Mouse (Mus musculus): ENCODE measurements around the gene Cidec. TPM values are rescaled to one million over a fixed set of nuclear protein-coding genes. Genes with fewer than 3 reads are reported as not detected.
A peak's percentile ranks its signal among the peaks of the same experiment; 100 is the strongest.

Cidec gene
- total RNA-seq, 2 experiments from 2014 or later: not detected

DNA sequence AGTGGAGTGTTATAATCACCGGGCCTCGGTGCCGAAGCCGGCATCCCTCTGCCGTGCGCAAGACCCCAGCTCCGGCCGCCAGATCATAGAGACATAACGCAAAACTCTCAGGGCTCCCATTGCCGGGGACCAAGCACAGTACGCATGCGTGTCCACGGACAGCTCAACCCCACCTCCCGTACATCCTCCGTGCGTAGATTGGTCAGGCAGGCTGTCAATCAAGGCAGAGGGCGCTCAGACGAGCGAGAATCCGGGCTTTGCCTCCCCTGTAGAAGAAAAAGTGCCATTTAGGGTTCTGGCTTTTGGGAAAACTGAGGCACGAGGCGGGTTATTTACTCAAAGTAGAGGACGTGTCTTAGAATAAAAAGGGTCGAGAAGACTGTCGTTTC lies 16.4 kb downstream of the Cidec start, which contains the start of gene Rpusd3:
Gene Rpusd3 (minus strand): TSS at position 142 of the 389 bp plus-strand sequence.
- H3K4me3 ChIP-seq: peak within 1 kb of the TSS; percentile 65
- H3K27ac ChIP-seq: peak within 1 kb of the TSS; percentile 93
- no peak for TF ChIP-seq CTCF (conservative IDR thresholded peaks at IDR 0.05)
- DNase-seq (ENCODE audit: low spot score in 2 of 2): peak; percentile 97 to 99

DNA sequence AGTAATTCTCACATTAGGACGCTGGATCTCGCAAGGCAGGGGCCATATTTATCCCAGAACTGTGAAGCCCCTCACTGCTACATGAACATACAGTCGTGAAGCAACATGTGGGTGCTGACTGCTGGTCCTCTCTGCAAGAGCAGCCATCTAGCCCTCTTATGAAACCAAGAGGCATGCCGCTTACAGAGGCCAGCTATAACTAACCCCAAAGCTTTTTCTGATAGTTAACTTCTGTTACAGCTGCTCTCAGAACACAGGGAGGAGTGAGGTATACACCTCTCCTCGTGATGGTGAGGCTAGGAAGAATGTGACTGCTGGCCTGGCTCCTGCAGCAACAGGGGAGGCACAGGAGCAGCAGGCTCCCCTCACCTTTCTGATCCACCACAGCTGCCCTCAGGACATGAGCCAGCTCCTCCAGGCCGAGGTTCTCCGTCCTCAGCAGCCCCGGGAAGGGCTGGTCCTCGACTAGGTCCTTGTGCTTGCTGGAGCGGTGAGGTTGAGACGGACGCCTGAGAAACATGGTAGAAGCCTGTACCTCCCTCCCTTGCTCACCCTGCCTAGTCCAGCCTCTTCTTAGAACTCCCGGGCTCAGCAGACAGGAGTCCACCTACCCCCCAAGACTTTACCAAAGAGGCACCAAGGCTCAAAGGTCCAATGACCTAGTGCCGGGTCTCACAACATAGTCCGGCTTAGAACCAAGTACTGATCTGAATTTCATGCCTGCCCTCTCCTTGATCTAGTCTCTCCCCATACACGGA lies 16.9 kb downstream of the Cidec start:
- no peak for DNase-seq (ENCODE audit: low spot score in 2 of 2)
- peak overlapping the region; percentile 65 for H3K4me3 ChIP-seq
- TF ChIP-seq CTCF (conservative IDR thresholded peaks at IDR 0.05): no peak
- peak overlapping the region; percentile 93 for H3K27ac ChIP-seq

DNA sequence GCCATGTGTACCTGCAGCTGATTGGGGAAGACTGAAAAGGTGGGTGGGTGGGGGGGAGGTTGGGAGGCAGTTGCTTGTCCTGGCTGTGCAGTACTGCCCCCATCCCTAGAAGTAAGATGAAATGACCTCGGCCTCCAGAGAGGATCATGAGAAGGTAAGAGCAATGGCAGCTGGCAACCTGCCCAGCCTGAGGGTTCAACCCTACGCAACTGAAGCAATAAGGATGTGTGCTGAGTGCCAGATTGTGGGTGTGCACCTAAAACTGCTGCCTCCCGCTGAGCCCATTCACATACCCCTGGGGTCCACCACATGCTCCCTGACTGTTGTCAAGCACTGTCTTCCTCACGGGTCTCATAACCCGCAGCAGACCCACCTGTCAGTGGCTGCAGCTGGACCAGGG lies 19.1 kb downstream of the Cidec start:
- Histone ChIP-seq H3K27ac (peak overlapping the region; percentile 93; the same call in 1 of the 2 replicates), H3K4me3 (no peak overlapping the region; the same call in 1 of the 2 replicates)
- no peak for TF ChIP-seq CTCF (conservative IDR thresholded peaks at IDR 0.05)
- DNase-seq (ENCODE audit: low spot score in 2 of 2): no peak

DNA sequence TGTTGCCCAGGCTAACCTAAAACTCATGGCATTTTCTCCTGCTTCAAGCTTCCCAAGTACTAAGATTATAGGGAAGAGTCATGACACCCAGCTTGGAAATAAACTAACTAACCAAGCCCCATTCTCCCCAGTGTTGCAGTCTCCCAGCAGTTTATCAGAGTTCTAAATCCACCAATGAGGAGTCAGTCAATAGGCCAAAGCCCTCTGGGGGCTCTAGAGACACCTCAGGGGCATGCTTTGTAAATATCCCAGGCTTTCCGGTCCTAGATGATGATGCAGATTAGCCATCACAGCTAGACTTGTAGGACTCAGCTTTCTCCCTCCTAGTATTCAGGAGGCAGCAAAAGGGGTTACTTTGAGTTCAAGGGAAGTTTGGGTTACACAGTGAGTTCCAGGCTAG lies 25.6 kb downstream of the Cidec start:
- TF ChIP-seq CTCF (conservative IDR thresholded peaks at IDR 0.05): no peak
- DNase-seq (ENCODE audit: low spot score in 2 of 2): no peak
- Histone ChIP-seq H3K4me3 (no peak overlapping the region), H3K27ac (no peak overlapping the region)

DNA sequence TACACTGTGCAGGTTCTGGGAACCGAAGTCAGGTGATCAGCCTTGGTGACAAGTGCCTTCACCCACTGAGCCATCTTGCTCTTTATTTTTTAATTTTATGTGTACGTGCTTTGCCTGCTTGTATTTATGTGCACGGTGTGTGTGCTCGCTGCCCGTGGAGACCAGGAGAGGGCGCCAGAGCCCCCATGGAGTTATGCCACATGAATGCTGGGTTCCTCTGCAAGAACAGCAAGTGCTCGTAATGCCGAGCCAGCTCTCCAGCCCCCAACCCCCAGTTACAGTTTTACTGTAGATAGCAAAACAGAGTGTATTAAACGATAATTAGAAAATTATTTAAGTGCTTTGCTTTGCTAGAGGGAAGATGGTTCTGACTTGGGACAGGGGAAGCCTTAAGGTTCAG lies 28.9 kb downstream of the Cidec start:
- H3K4me3 ChIP-seq: no peak overlapping the region
- peak; percentile 70 for TF ChIP-seq CTCF (conservative IDR thresholded peaks at IDR 0.05)
- DNase-seq (ENCODE audit: low spot score in 2 of 2): peak in 1 of 2 experiments; percentile 45
- H3K27ac ChIP-seq: peak overlapping the region; percentile 93; the same call in 1 of the 2 replicates

DNA sequence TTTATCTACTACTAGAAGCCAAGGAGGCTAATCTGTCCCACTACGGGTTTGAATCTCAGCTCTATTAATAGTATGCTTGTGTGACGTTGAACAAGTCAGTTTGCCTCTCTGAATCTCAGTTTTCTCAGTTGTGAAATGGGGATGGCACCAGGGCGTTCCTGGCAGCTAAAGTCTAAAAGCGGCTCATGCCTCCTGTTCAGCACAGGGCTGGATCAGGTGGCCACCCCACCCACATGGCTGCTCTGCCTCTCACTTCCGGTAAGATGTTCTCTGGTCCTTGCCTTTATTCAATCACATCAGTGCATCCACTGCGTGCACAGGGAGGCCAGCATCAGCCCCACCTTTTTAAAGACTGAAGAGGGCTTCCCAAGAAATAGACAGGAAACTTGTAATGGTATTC lies 30.1 kb downstream of the Cidec start:
- peak overlapping the region; percentile 93 for H3K27ac ChIP-seq

DNA sequence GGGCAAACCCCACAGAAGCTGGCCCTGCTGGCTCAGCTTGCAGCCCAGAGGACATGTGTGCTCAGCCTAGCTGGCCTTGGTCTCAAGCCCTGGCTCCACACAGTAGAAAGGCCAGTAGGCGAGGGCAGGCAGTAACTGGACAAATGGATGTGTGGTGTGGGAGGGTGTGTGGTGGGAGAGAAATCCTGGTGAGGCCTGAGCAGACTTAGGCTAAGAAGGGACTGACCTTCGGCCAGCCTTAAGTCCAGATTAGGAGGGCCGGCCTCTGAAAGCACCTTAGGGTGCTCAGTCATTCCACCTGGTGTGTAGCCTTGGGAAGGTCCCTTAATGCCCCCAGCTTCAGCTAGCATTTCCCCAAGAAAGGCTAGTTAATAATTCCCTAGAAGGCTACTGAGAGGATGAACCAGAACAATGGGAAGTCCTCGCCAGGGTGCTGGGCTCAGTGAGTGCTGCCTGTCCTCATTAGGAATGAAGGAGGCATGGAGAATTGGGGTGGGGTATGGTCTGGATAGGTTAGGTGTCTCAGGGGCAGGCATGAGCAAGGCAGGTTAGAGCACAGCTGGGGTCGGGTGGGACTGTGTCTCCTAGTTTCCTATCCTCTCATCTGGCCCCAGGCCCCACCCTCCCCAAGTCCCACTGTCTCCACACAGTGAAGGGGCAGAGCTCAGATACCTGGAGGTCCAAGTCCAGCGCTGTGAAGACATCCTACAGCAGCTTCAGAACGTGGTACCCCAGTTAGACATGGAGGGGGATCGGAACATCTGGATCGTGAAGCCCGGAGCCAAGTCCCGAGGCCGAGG lies 30.7 kb downstream of the Cidec start:
- TF ChIP-seq CTCF (conservative IDR thresholded peaks at IDR 0.05): no peak
- no peak for DNase-seq (ENCODE audit: low spot score in 2 of 2)
- peak overlapping the region; percentile 93 for H3K27ac ChIP-seq

More for the DNA sequence above, 30.1 kb downstream of the Cidec start:
- peak; percentile 57 to 61 for DNase-seq (ENCODE audit: low spot score in 2 of 2)
- no peak overlapping the region for H3K4me3 ChIP-seq
- TF ChIP-seq CTCF (conservative IDR thresholded peaks at IDR 0.05): no peak

DNA sequence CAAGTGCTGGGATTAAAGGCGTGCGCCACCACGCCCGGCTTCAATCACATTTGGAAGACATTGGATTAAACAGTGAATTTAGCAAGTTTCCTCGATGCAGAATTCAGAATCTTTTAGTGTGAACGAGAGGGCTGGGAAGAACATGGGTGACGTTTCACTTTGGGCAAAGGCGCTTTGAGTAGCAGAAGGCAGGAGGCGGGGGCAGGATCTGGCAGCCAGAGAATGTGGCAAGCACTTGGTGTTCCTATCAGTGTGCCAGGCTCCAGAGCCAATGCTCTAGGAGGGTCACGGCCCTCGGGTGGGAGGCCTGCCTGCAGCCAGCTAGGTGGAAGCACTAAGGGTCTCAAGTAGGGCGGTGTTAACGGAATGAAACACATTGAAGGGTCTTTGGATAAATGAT lies 33.5 kb downstream of the Cidec start:
- TF ChIP-seq CTCF (conservative IDR thresholded peaks at IDR 0.05): no peak
- Histone ChIP-seq H3K27ac (peak overlapping the region; percentile 93), H3K4me3 (no peak overlapping the region)
- DNase-seq (ENCODE audit: low spot score in 2 of 2): peak; percentile 54 to 65

More for the DNA sequence above, 30.7 kb downstream of the Cidec start:
- no peak overlapping the region for H3K4me3 ChIP-seq

DNA sequence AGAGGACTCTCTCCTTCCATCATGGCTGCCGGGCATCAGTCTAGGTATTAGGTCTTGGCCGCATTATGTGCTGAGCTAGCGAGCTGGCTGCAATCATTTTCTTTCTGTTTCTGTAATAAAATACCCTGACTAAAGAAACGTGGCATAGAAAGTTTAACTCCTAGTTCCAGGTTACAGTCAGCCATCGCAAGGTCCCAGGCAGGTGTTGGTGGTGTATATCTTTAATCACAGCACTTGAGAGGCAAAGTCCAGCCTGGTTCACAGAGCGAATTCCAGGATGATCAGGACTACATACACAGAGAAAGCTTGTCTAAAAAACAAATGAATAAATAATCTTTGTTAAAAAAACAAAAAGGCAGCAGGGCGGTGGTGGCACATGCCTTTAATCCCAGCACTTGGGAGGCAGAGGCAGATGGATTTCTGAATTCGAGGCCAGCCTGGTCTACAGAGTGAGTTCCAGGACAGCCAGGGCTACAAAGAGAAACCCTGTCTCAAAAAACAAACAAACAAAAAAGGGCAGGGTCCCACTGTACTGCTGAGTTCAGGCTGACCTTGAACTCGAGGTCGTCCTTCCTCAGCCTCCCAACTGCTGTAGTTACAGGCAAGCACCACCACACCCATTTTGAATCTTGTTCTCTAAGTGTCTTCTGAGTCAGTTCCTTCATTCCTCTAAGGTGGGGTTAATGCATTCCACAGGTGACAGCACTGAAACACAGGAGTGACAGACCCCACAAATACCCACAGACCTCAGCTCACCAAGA lies 39.1 kb downstream of the Cidec start:
- H3K4me3 ChIP-seq: no peak overlapping the region
- no peak for DNase-seq (ENCODE audit: low spot score in 2 of 2)
- TF ChIP-seq CTCF (conservative IDR thresholded peaks at IDR 0.05): no peak
- no peak overlapping the region for H3K27ac ChIP-seq

DNA sequence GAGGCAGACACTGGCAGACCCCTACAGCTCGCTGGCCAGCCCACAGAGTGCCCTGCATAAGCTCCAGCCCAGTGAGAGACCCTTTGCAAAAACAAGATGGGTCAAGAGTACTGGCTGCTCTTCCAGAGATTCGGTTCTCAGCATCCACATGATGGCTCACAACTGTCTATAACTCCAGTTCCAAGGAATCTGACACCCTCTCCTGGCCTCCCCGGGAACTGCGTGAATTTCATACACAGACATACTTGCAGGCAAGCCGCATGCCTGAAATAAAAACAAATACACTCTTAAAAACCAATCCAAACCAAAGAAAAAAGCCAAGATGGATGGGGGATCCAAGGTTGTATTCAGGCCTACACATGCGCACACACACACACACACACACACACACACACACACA lies 40.1 kb downstream of the Cidec start:
- no peak for DNase-seq (ENCODE audit: low spot score in 2 of 2)
- Histone ChIP-seq H3K27ac (no peak overlapping the region), H3K4me3 (no peak overlapping the region)
- peak; percentile 42 for TF ChIP-seq CTCF (conservative IDR thresholded peaks at IDR 0.05)

DNA sequence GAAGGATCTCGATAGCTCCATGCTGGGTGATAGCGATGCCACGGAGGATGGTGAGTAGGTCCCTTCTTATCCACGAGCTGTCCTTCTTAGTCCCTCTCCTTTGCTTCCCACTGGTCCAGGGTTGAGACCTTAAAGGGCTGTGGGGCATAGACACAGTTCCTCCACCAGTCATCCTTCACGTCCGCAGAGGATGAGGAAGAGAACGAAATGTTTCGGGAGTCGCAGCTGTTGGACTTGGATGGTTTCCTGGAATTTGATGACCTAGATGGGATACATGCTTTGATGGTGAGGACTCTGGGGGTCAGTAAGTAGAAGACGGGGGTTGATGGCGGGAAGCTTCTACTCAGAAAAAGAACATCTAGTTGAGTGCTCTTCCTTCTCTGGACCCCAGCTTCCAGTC lies 40.7 kb downstream of the Cidec start:
- TF ChIP-seq CTCF (conservative IDR thresholded peaks at IDR 0.05): no peak

DNA sequence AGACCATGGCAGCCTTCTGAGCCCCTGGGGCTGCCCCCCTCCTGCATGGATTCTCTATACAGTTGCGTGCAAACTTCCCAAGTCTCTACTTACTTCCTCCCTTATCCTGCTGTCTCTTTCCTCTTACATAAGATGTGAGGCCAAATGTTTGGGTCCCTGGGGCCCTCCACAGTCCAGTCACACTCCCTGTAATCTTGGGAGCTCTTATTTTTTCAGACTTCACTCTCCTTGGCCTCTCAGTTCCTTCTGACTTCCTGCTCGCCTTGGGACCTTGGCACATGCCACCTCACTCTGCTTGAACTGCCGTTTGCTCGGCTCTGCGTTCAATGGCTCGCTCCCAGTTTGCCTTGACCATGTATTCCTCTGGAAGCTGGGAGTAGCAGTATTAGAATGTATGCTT lies 41.6 kb downstream of the Cidec start:
- no peak for TF ChIP-seq CTCF (conservative IDR thresholded peaks at IDR 0.05)

More for the DNA sequence above, 40.7 kb downstream of the Cidec start:
- DNase-seq (ENCODE audit: low spot score in 2 of 2): no peak
- 0 out of 2 replicates have a peak overlapping the region, but pooled peaks have one; percentile 95 for H3K27ac ChIP-seq
- H3K4me3 ChIP-seq: no peak overlapping the region

More for the DNA sequence above, 41.6 kb downstream of the Cidec start:
- Histone ChIP-seq H3K27ac (peak overlapping the region; percentile 95; the same call in 1 of the 2 replicates), H3K4me3 (no peak overlapping the region)
- DNase-seq (ENCODE audit: low spot score in 2 of 2): no peak

Data from layer of hippocampus, adult 2 months (tissue).